Mouse (Mus musculus): ENCODE results near the gene Tenm4. TPM values are rescaled to one million over a fixed set of nuclear protein-coding genes. Genes with fewer than 3 reads are reported as not detected.

Tenm4 gene
- total RNA-seq, 2 experiments from 2014 or later: 0.13 to 0.73 TPM

GRCm38 (mm10) chr7:96788135-96788534 lies 617.1 kb downstream of the Tenm4 start:
- Histone ChIP-seq H3K27ac (no peak overlapping the region), H3K4me3 (no peak overlapping the region)
- intact Hi-C loops (cut with DNase I): no loop called here
- TF ChIP-seq CTCF (IDR thresholded peaks at IDR 0.05): no peak
- DNase-seq: no peak

- H3K27ac ChIP-seq: no peak overlapping the region
- intact Hi-C loops (cut with DNase I): no loop called here
- TF ChIP-seq CTCF (IDR thresholded peaks at IDR 0.05): no peak
- no peak overlapping the region for H3K4me3 ChIP-seq
- no peak for DNase-seq
These were observed 619.3 kb downstream of the Tenm4 start for GRCm38 (mm10) chr7:96790326-96790725.

- intact Hi-C loops (cut with DNase I): no loop called here
- no peak for TF ChIP-seq CTCF (IDR thresholded peaks at IDR 0.05)
- no peak for DNase-seq
- no peak overlapping the region for H3K4me3 ChIP-seq
- no peak overlapping the region for H3K27ac ChIP-seq
These were observed 621.6 kb downstream of the Tenm4 start for GRCm38 (mm10) chr7:96792456-96793229.

- intact Hi-C loops (cut with DNase I): no loop called here
- Histone ChIP-seq H3K27ac (no peak overlapping the region), H3K4me3 (no peak overlapping the region)
- peak; percentile 70 for DNase-seq
- TF ChIP-seq CTCF (IDR thresholded peaks at IDR 0.05): no peak
These were observed 625.1 kb downstream of the Tenm4 start for GRCm38 (mm10) chr7:96796033-96796741.

GRCm38 (mm10) chr7:96796788-96797485 lies 625.9 kb downstream of the Tenm4 start:
- no peak overlapping the region for H3K27ac ChIP-seq
- peak overlapping the region; percentile 5; the same call in 1 of the 2 replicates for H3K4me3 ChIP-seq
- TF ChIP-seq CTCF (IDR thresholded peaks at IDR 0.05): no peak
- intact Hi-C loops (cut with DNase I): no loop called here
- no peak for DNase-seq

- H3K27ac ChIP-seq: no peak overlapping the region
- no peak overlapping the region for H3K4me3 ChIP-seq
- no peak for TF ChIP-seq CTCF (IDR thresholded peaks at IDR 0.05)
- DNase-seq: no peak
- intact Hi-C loops (cut with DNase I): no loop called here
These were observed 626.8 kb downstream of the Tenm4 start for GRCm38 (mm10) chr7:96797716-96798332.

- intact Hi-C loops (cut with DNase I): no loop called here
- Histone ChIP-seq H3K4me3 (no peak overlapping the region), H3K27ac (no peak overlapping the region)
- no peak for TF ChIP-seq CTCF (IDR thresholded peaks at IDR 0.05)
- DNase-seq: no peak
These were observed 628.8 kb downstream of the Tenm4 start for GRCm38 (mm10) chr7:96799816-96800215.

- H3K27ac ChIP-seq: no peak overlapping the region
- no peak for TF ChIP-seq CTCF (IDR thresholded peaks at IDR 0.05)
- no peak for DNase-seq
- intact Hi-C loops (cut with DNase I): no loop called here
- no peak overlapping the region for H3K4me3 ChIP-seq
These were observed 630.3 kb downstream of the Tenm4 start for GRCm38 (mm10) chr7:96801368-96801767.

GRCm38 (mm10) chr7:96802216-96802615 lies 631.2 kb downstream of the Tenm4 start:
- Histone ChIP-seq H3K4me3 (no peak overlapping the region), H3K27ac (no peak overlapping the region)
- no peak for TF ChIP-seq CTCF (IDR thresholded peaks at IDR 0.05)
- intact Hi-C loops (cut with DNase I): no loop called here
- no peak for DNase-seq

GRCm38 (mm10) chr7:96806561-96806960 lies 635.5 kb downstream of the Tenm4 start:
- Histone ChIP-seq H3K4me3 (no peak overlapping the region), H3K27ac (no peak overlapping the region)
- DNase-seq: no peak
- no peak for TF ChIP-seq CTCF (IDR thresholded peaks at IDR 0.05)
- intact Hi-C loops (cut with DNase I): no loop called here

- Histone ChIP-seq H3K4me3 (no peak overlapping the region), H3K27ac (no peak overlapping the region)
- intact Hi-C loops (cut with DNase I): no loop called here
- TF ChIP-seq CTCF (IDR thresholded peaks at IDR 0.05): no peak
- no peak for DNase-seq
These were observed 636.4 kb downstream of the Tenm4 start for GRCm38 (mm10) chr7:96807281-96808058.

GRCm38 (mm10) chr7:96808059-96808646 lies 637.1 kb downstream of the Tenm4 start:
- DNase-seq: no peak
- TF ChIP-seq CTCF (IDR thresholded peaks at IDR 0.05): no peak
- no peak overlapping the region for H3K4me3 ChIP-seq
- no peak overlapping the region for H3K27ac ChIP-seq
- intact Hi-C loops (cut with DNase I): no loop called here
